ENCODE assay signal across 8 mouse cellular contexts in genomic region chr9:40873556-40874470, GRCm38 (mm10). TPM values are rescaled to one million over a fixed set of nuclear protein-coding genes. Genes with fewer than 3 reads are reported as not detected.
DNase-seq lines count a peak whose midpoint lies in the region; ATAC-seq and TF ChIP-seq lines count a peak whose summit lies in the region.

Gene Bsx (plus strand): TSS chr9:40874127.

- peak; percentile 90 for ATAC-seq in forebrain, embryonic 11.5 days (replicated peaks; ENCODE audit: low FRiP score)
- peak; percentile 76 for ATAC-seq in hindbrain, embryonic 16.5 days
- ATAC-seq in liver, embryonic 13.5 days (ENCODE audit: low read depth) = 0 out of 2 replicates have a peak, but pooled peaks have one; percentile 39
- no peak for ATAC-seq in erythroblast, adult 5-6 weeks (replicated peaks; ENCODE audit: low FRiP score, poor library complexity, severe bottlenecking)

- TF ChIP-seq EP300 in CH12.LX (IDR thresholded peaks at IDR 0.05; ENCODE audit: low read length) = no peak

- peak within 1 kb of the TSS; percentile 80 for H3K4me2 ChIP-seq in CH12.LX (ENCODE audit: insufficient read depth, low read depth, poor library complexity, severe bottlenecking)
- no peak within 1 kb of the TSS for H3K4me2 ChIP-seq in forebrain, embryonic 11.5 days (ENCODE audit: low read depth, low read length, severe bottlenecking)
- peak within 1 kb of the TSS; percentile 38 for H3K4me2 ChIP-seq in hindbrain, embryonic 16.5 days (ENCODE audit: low read length)
- H3K4me2 ChIP-seq in liver, embryonic 13.5 days = 0 out of 2 replicates have a peak within 1 kb of the TSS, but pooled peaks have one; percentile 32

- H3K4me3 ChIP-seq in CH12.LX (replicated peaks in 1 of 3; ENCODE audit: low read depth in 2 of 3, low read length in 2 of 3, poor library complexity in 1 of 3) = no peak within 1 kb of the TSS
- H3K4me3 ChIP-seq in forebrain, embryonic 11.5 days (ENCODE audit: low read depth, low read length) = no peak within 1 kb of the TSS
- H3K4me3 ChIP-seq in hindbrain, embryonic 16.5 days (ENCODE audit: low read length) = peak within 1 kb of the TSS; percentile 9; the same call in 1 of the 2 replicates
- no peak within 1 kb of the TSS for H3K4me3 ChIP-seq in liver, embryonic 13.5 days (replicated peaks)

- H3K36me3 ChIP-seq in CH12.LX (replicated peaks in 1 of 2; ENCODE audit: control insufficient read depth in 1 of 2, insufficient read depth in 1 of 2, low read length in 1 of 2) = no peaks in the 10 kb centered on the region
- no peaks in the 10 kb centered on the region for H3K36me3 ChIP-seq in forebrain, embryonic 11.5 days (ENCODE audit: control insufficient read depth, insufficient read depth, low read length)
- H3K36me3 ChIP-seq in hindbrain, embryonic 16.5 days (ENCODE audit: control insufficient read depth, insufficient read depth, low read length) = no peaks in the 10 kb centered on the region
- no peaks in the 10 kb centered on the region for H3K36me3 ChIP-seq in liver, embryonic 13.5 days

- peaks cover 37% of the 10 kb centered on the region for H3K27me3 ChIP-seq in CH12.LX (replicated peaks)
- H3K27me3 ChIP-seq in forebrain, embryonic 11.5 days (ENCODE audit: control insufficient read depth, insufficient read depth, low read length) = peaks cover 92% of the 10 kb centered on the region
- H3K27me3 ChIP-seq in hindbrain, embryonic 16.5 days (replicated peaks; ENCODE audit: control insufficient read depth, insufficient read depth, low read length) = peaks cover 72% of the 10 kb centered on the region
- H3K27me3 ChIP-seq in liver, embryonic 13.5 days = peaks cover 96% of the 10 kb centered on the region

- H3K4me1 ChIP-seq in CH12.LX (ENCODE audit: control insufficient read depth in 1 of 2, insufficient read depth in 2 of 2) = no peaks in the 10 kb centered on the region
- peaks cover 6% of the 10 kb centered on the region for H3K4me1 ChIP-seq in forebrain, embryonic 11.5 days (replicated peaks; ENCODE audit: control insufficient read depth, insufficient read depth, low read length)
- peaks cover 7% of the 10 kb centered on the region; the same call in 1 of the 2 replicates for H3K4me1 ChIP-seq in hindbrain, embryonic 16.5 days (ENCODE audit: control insufficient read depth, insufficient read depth, low read depth, low read length)
- no peaks in the 10 kb centered on the region for H3K4me1 ChIP-seq in liver, embryonic 13.5 days (replicated peaks)

- TF ChIP-seq POLR2A in CH12.LX (IDR thresholded peaks at IDR 0.05; ENCODE audit: low read depth, low read length) = no peak

- dilution Hi-C loops in CH12.LX (cut with MboI; ENCODE audit: extremely low pct_ligation_motif_present, extremely low pct_unique_long_range_greater_than_20kb, low sequenced_read_pairs) = no loop called here

- in situ Hi-C loops in CH12.LX (cut with MboI; ENCODE audit: low pct_ligation_motif_present, low pct_unique_long_range_greater_than_20kb, low sequenced_read_pairs) = no loop called here

- 2% methylated on average over 32 of the region's 32 CpGs for whole genome bisulfite sequencing in forebrain, embryonic 11.5 days
- WGBS in hindbrain, embryonic 16.5 days = 3% methylated on average over 31 of the region's 32 CpGs
- WGBS in liver, embryonic 13.5 days (ENCODE audit: insufficient replicate concordance) = 4% methylated on average over 32 of the region's 32 CpGs

- no peak for TF ChIP-seq CTCF in CH12.LX (conservative IDR thresholded peaks at IDR 0.05 in 1 of 2, IDR thresholded peaks at IDR 0.05 in 1 of 2; ENCODE audit: low read depth in 2 of 2, low read length in 2 of 2)

- H3K27ac ChIP-seq in CH12.LX (ENCODE audit: insufficient read depth, low read depth) = no peak within 1 kb of the TSS
- H3K27ac ChIP-seq in forebrain, embryonic 11.5 days (ENCODE audit: low read depth, low read length) = no peak within 1 kb of the TSS
- H3K27ac ChIP-seq in hindbrain, embryonic 16.5 days (ENCODE audit: low read depth, low read length) = no peak within 1 kb of the TSS
- no peak within 1 kb of the TSS for H3K27ac ChIP-seq in liver, embryonic 13.5 days

- DNase-seq in CH12.LX (ENCODE audit: extremely low read depth) (peak; percentile 6), NIH3T3 (ENCODE audit: low read depth) (peak; percentile 52)
- peak; percentile 93 for DNase-seq in forebrain, embryonic 11.5 days (ENCODE audit: low spot score)
- DNase-seq in liver, embryonic 13.5 days = peak; percentile 10
- peak; percentile 34 for DNase-seq in ovary, adult 18-20 months (ENCODE audit: low spot score)
- no peak for DNase-seq in natural killer cell, adult 2 months (ENCODE audit: low spot score in 2 of 2)

- no peak within 1 kb of the TSS for H3K9ac ChIP-seq in CH12.LX (ENCODE audit: insufficient read depth, low read depth)
- H3K9ac ChIP-seq in forebrain, embryonic 11.5 days (ENCODE audit: low read length) = no peak within 1 kb of the TSS
- H3K9ac ChIP-seq in hindbrain, embryonic 16.5 days (ENCODE audit: low read depth, low read length) = no peak within 1 kb of the TSS
- no peak within 1 kb of the TSS for H3K9ac ChIP-seq in liver, embryonic 13.5 days

- peaks cover 13% of the 10 kb centered on the region for H3K9me3 ChIP-seq in CH12.LX (replicated peaks; ENCODE audit: low read length)
- H3K9me3 ChIP-seq in forebrain, embryonic 11.5 days (ENCODE audit: control insufficient read depth, low read length) = no peaks in the 10 kb centered on the region
- no peaks in the 10 kb centered on the region for H3K9me3 ChIP-seq in hindbrain, embryonic 16.5 days (ENCODE audit: control insufficient read depth, low read length)
- H3K9me3 ChIP-seq in liver, embryonic 13.5 days (replicated peaks) = no peaks in the 10 kb centered on the region

- H3K79me2 ChIP-seq in CH12.LX (replicated peaks; ENCODE audit: control insufficient read depth, extremely low read depth, insufficient read depth, poor library complexity, severe bottlenecking) = no peaks in the 10 kb centered on the region

- no peak for TF ChIP-seq RAD21 in CH12.LX (IDR thresholded peaks at IDR 0.05; ENCODE audit: low read depth, low read length)

TF ChIP-seq in CH12.LX, 34 proteins besides CTCF, POLR2A, EP300 and RAD21:
- TF ChIP-seq ELF1 (IDR thresholded peaks at IDR 0.05; ENCODE audit: low read depth, low read length) = no peak

RNA-seq across cellular contexts. Expression of gene Bsx, which starts in this region (rescaled TPM):
- total RNA-seq in CH12.LX (2012; rRNA removed) (not detected in 2 replicates), CH12.LX (2014; rRNA removed) (not detected in 2 replicates)
- not detected in 2 replicates for polyA plus RNA-seq in CH12.LX (2012; ENCODE audit: insufficient read length, low read depth)
- 0.72 and 1.7 TPM in 2 replicates for polyA plus RNA-seq in forebrain, embryonic 11.5 days (2014; fragmentation: Nextera tagmentation; extraction: Ambion mirVana)
- polyA plus RNA-seq in hindbrain, embryonic 16.5 days (2015; fragmentation: Nextera tagmentation; extraction: Ambion mirVana) = not detected in 2 replicates
- polyA plus RNA-seq in liver, embryonic 13.5 days (2015; fragmentation: Nextera tagmentation; extraction: Ambion mirVana) = not detected in 2 replicates
- total RNA-seq in erythroblast, adult 5-6 weeks (2015; ENCODE audit: low replicate concordance) = not detected in 2 replicates
- total RNA-seq in erythroblast, adult 5-6 weeks (2017; ENCODE audit: low replicate concordance) = 0.14 TPM in 1 of 2 replicates, not detected in the other

Comparison
In these comparisons a context has a peak if more than half of its experiments do, and no peak if none do; other contexts are left out.
1. Peak in DNase-seq and H3K4me2 ChIP-seq in CH12.LX; RNA of the gene not detected or under 1 TPM.
2. Peak in ATAC-seq, H3K4me3 ChIP-seq and H3K4me2 ChIP-seq in hindbrain, embryonic 16.5 days; RNA of the gene not detected or under 1 TPM.
3. Peak in DNase-seq, ATAC-seq and H3K4me2 ChIP-seq in liver, embryonic 13.5 days; RNA of the gene not detected or under 1 TPM.
4. DNase-seq: peak in NIH3T3 (single experiment), forebrain, embryonic 11.5 days (single experiment) and ovary, adult 18-20 months (single experiment); none in natural killer cell, adult 2 months (0 of 2).